Mouse (Mus musculus) limb, embryonic 14.5 days (tissue): Measurements from ENCODE around the gene Hacl1. TPM values are rescaled to one million over a fixed set of nuclear protein-coding genes. Genes with fewer than 3 reads are reported as not detected.
A peak's percentile ranks its signal among the peaks of the same experiment; 100 is the strongest.

Experiments
- ATAC-seq: fragments of 200-750 bp; cut with Nextera tagmentation; 2 replicates; pipeline ENCODE4 v1.8.0; 2017; ENCODE audit warnings: low read depth, moderate number of reproducible peaks, moderate TSS enrichment; ENCODE audit not compliant: low FRiP score
- DNase-seq: peaks from one replicate; pipeline ENCODE4 v3.0.0-alpha.2; 2015; ENCODE audit warnings: low spot score
- H3K27ac ChIP-seq: fragments of 300-500 bp; sonication (generic); replicated peaks from 2 replicates; pipeline ENCODE4 v1.5.1; 2014; ENCODE audit warnings: low read depth, mild to moderate bottlenecking, low read length, moderate library complexity, mixed read lengths
- H3K27me3 ChIP-seq: fragments of 300-500 bp; sonication (generic); 2 replicates; pipeline ENCODE4 v1.6.1; 2014; ENCODE audit warnings: low read length, mixed read lengths; ENCODE audit not compliant: control insufficient read depth, insufficient read depth
- H3K36me3 ChIP-seq: fragments of 300-500 bp; sonication (generic); 2 replicates; pipeline ENCODE4 v1.6.1; 2014; ENCODE audit warnings: mild to moderate bottlenecking, low read length, moderate library complexity, mixed read lengths; ENCODE audit not compliant: control insufficient read depth, insufficient read depth
- H3K4me1 ChIP-seq: fragments of 300-500 bp; sonication (generic); 2 replicates; pipeline ENCODE4 v1.6.1; 2014; ENCODE audit warnings: antibody characterized with exemption, low read length, mixed read lengths; ENCODE audit not compliant: control insufficient read depth, insufficient read depth
- H3K4me2 ChIP-seq: fragments of 300-500 bp; sonication (generic); replicated peaks from 2 replicates; pipeline ENCODE4 v1.6.1; 2014; ENCODE audit warnings: low read depth, mild to moderate bottlenecking, low read length, moderate library complexity; ENCODE audit not compliant: severe bottlenecking
- H3K4me3 ChIP-seq: fragments of 300-500 bp; sonication (generic); replicated peaks from 2 replicates; pipeline ENCODE4 v1.5.1; 2014; ENCODE audit warnings: low read length
- H3K9ac ChIP-seq: fragments of 300-500 bp; sonication (generic); 2 replicates; pipeline ENCODE4 v1.6.1; 2014; ENCODE audit warnings: mild to moderate bottlenecking, low read depth, low read length, moderate library complexity; ENCODE audit not compliant: severe bottlenecking
- H3K9me3 ChIP-seq: fragments of 300-500 bp; sonication (generic); 2 replicates; pipeline ENCODE4 v1.6.1; 2016; ENCODE audit warnings: low read length; ENCODE audit not compliant: control insufficient read depth
- POLR2A ChIP-seq: fragments of 200-500 bp; IDR thresholded peaks from 2 replicates; pipeline ENCODE4 v1.8.0; 2012; ENCODE audit warnings: inconsistent platforms, mild to moderate bottlenecking, moderate library complexity, borderline replicate concordance; ENCODE audit not compliant: insufficient read depth, insufficient read length; ENCODE audit errors: extremely low read depth
- whole genome bisulfite sequencing: fragments of 180-500 bp; shearing (Covaris S2); extraction: QIAGEN DNeasy Blood & Tissue Kit; methylation state at CpG from one replicate; pipeline ENCODE4 v1.1.7; 2014; 5-methylcytosine and 5-hydroxymethylcytosine counted together
- polyA plus RNA-seq, 2 experiments: library from polyadenylated mRNA; depleted of rRNA in 1 of 2; stranded (reverse) in 1 of 2; unstranded in 1 of 2; fragments of >200 nt; fragmentation: Nextera tagmentation in 1 of 2; extraction: Ambion mirVana in 1 of 2; gene quantifications; 2 replicates each; pipeline versions ENCODE4 v1.2.1 to v1.2.3; 2012 to 2014

Hacl1 gene
- polyA plus RNA-seq, 2 experiments, result 16.5 to 18.2 TPM

GRCm38 (mm10) chr14:31556526-31557260 is 84.4 kb downstream of the Hacl1 start:
- Histone ChIP-seq H3K9me3 (no peaks in the 10 kb centered on the region), H3K36me3 (no peaks in the 10 kb centered on the region), H3K4me1 (peaks cover 10% of the 10 kb centered on the region; the same call in 1 of the 2 replicates), H3K27me3 (no peaks in the 10 kb centered on the region), H3K9ac (no peak overlapping the region), H3K4me2 (no peak overlapping the region), H3K27ac (no peak overlapping the region), H3K4me3 (no peak overlapping the region)
- no peak for TF ChIP-seq POLR2A
- 83% methylated on average over 9 of the region's 9 CpGs for WGBS
- ATAC-seq (no peak), DNase-seq (no peak)

DNA sequence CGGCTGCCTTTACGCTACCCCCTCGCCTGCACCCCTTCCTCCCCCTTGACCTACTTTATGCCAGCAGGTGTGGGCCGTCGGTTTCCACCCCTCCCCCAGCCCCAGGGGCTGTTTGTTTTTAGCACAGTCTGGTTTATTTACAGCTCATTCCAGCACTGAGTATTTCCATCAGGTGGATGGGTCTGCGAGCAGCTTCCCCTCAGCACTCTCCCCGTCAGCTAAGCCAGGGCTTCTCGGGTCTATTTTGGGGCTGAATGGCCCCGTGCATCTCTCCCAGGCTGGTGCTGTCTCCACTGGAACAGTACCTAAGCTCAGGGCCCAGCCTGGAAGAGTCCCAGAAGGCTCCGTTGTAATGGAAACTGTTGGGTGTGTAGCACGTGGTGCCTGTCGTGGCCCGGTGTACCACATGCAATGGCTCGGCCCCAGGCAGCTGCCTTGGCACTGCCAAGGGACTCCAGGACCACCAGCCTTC is 85.1 kb downstream of the Hacl1 start:
- ATAC-seq, result peak; percentile 56; the same call in 1 of the 2 replicates
- WGBS, result 37% methylated on average over 14 of the region's 14 CpGs

GRCm38 (mm10) chr14:31555021-31555420 is 86.1 kb downstream of the Hacl1 start:
- ATAC-seq (no peak), DNase-seq (no peak)
- no peaks in the 10 kb centered on the region for H3K36me3 ChIP-seq
- no peaks in the 10 kb centered on the region for H3K27me3 ChIP-seq
- no peak overlapping the region for H3K27ac ChIP-seq
- no peak for TF ChIP-seq POLR2A
- H3K9ac ChIP-seq, result no peak overlapping the region
- no peak overlapping the region for H3K4me2 ChIP-seq
- no peak overlapping the region for H3K4me3 ChIP-seq
- peaks cover 6% of the 10 kb centered on the region; the same call in 1 of the 2 replicates for H3K4me1 ChIP-seq
- H3K9me3 ChIP-seq, result no peaks in the 10 kb centered on the region
- WGBS, result 89% methylated on average over 7 of the region's 7 CpGs

More for the DNA sequence above, 85.1 kb downstream of the Hacl1 start:
- no peak for DNase-seq
- Histone ChIP-seq H3K4me2 (no peak overlapping the region), H3K9ac (no peak overlapping the region), H3K27me3 (no peaks in the 10 kb centered on the region), H3K36me3 (no peaks in the 10 kb centered on the region), H3K4me3 (no peak overlapping the region), H3K4me1 (peaks cover 10% of the 10 kb centered on the region; the same call in 1 of the 2 replicates), H3K9me3 (no peaks in the 10 kb centered on the region), H3K27ac (no peak overlapping the region)
- TF ChIP-seq POLR2A, result no peak

Other genes starting within 250 kb of the Hacl1 start
- 37.4 and 49.1 TPM in 2 replicates for gene Sh3bp5, start 205.2 kb downstream of the Hacl1 start, polyA plus RNA-seq (2012; rRNA removed)
- gene Sh3bp5, start 205.2 kb downstream of the Hacl1 start, polyA plus RNA-seq (2014; fragmentation: Nextera tagmentation; extraction: Ambion mirVana), result 22.2 and 28.4 TPM in 2 replicates
- gene Eaf1, start 146.9 kb downstream of the Hacl1 start, polyA plus RNA-seq (2012; rRNA removed), result 37.4 and 41.3 TPM in 2 replicates
- 22.6 and 23.3 TPM in 2 replicates for gene Eaf1, start 146.9 kb downstream of the Hacl1 start, polyA plus RNA-seq (2014; fragmentation: Nextera tagmentation; extraction: Ambion mirVana)
- 26.8 and 31.3 TPM in 2 replicates for gene Mettl6, start 146.2 kb downstream of the Hacl1 start, polyA plus RNA-seq (2012; rRNA removed)
- gene Mettl6, start 146.2 kb downstream of the Hacl1 start, polyA plus RNA-seq (2014; fragmentation: Nextera tagmentation; extraction: Ambion mirVana), result 59.8 and 67.6 TPM in 2 replicates
- 4.3 and 5.1 TPM in 2 replicates for gene Colq, start 49.9 kb downstream of the Hacl1 start, polyA plus RNA-seq (2012; rRNA removed)
- 3.8 and 4.9 TPM in 2 replicates for gene Colq, start 49.9 kb downstream of the Hacl1 start, polyA plus RNA-seq (2014; fragmentation: Nextera tagmentation; extraction: Ambion mirVana)
- not detected in 2 replicates for gene Gm49387, start 408 bp downstream of the Hacl1 start, polyA plus RNA-seq (2012; rRNA removed)
- 3.0 TPM in 1 of 2 replicates, not detected in the other for gene Gm49387, start 408 bp downstream of the Hacl1 start, polyA plus RNA-seq (2014; fragmentation: Nextera tagmentation; extraction: Ambion mirVana)
- 52.0 and 70.2 TPM in 2 replicates for gene Btd, start 258 bp downstream of the Hacl1 start, polyA plus RNA-seq (2012; rRNA removed)
- 34.7 and 35.8 TPM in 2 replicates for gene Btd, start 258 bp downstream of the Hacl1 start, polyA plus RNA-seq (2014; fragmentation: Nextera tagmentation; extraction: Ambion mirVana)
- 16.6 and 17.2 TPM in 2 replicates for gene Ankrd28, start 189.4 kb upstream of the Hacl1 start, polyA plus RNA-seq (2012; rRNA removed)
- gene Ankrd28, start 189.4 kb upstream of the Hacl1 start, polyA plus RNA-seq (2014; fragmentation: Nextera tagmentation; extraction: Ambion mirVana), result 11.7 and 12.7 TPM in 2 replicates